15 mouse cellular contexts compared by ENCODE assay signal in genomic region chr8:87713946-87714345, GRCm38 (mm10).
DNase-seq lines count a peak whose midpoint lies in the region; ATAC-seq and TF ChIP-seq lines count a peak whose summit lies in the region.
"Had no signal": no experiment of that assay in that cellular context is flagged by ENCODE, and none has a peak within 500 bp of the region (broad histone marks: within the 10 kb centered on the region; RNA-seq: fewer than 3 reads in every experiment).

No protein-coding gene starts in this region.

- H3K27ac ChIP-seq in heart, embryonic 11.5 days (ENCODE audit: low read depth, low read length), result no peak overlapping the region
- H3K27ac ChIP-seq in midbrain, postnatal 0 days (ENCODE audit: low read depth, low read length), result no peak overlapping the region
- no peak overlapping the region for H3K27ac ChIP-seq in midbrain, embryonic 11.5 days (ENCODE audit: low read depth, low read length)
- H3K27ac ChIP-seq: embryonic facial prominence, embryonic 12.5 days had no signal

- no peak for ATAC-seq in heart, embryonic 11.5 days (replicated peaks; ENCODE audit: insufficient number of reproducible peaks, low FRiP score, low TSS enrichment)
- no peak for ATAC-seq in midbrain, postnatal 0 days (ENCODE audit: low FRiP score)
- no peak for ATAC-seq in midbrain, embryonic 11.5 days (ENCODE audit: low FRiP score)
- ATAC-seq: forebrain, postnatal 0 days; intestine, embryonic 16.5 days had no signal

- no peak overlapping the region for H3K4me3 ChIP-seq in heart, embryonic 11.5 days (ENCODE audit: low read depth, low read length)
- H3K4me3 ChIP-seq in midbrain, postnatal 0 days (ENCODE audit: low read depth, low read length), result no peak overlapping the region
- no peak overlapping the region for H3K4me3 ChIP-seq in midbrain, embryonic 11.5 days (ENCODE audit: low read depth, low read length)
- H3K4me3 ChIP-seq: embryonic facial prominence, embryonic 12.5 days had no signal

- no peak for TF ChIP-seq CTCF in midbrain, postnatal 0 days (IDR thresholded peaks at IDR 0.05)

- H3K27me3 ChIP-seq in heart, embryonic 11.5 days (ENCODE audit: control insufficient read depth, insufficient read depth, low read length), result no peaks in the 10 kb centered on the region
- no peaks in the 10 kb centered on the region for H3K27me3 ChIP-seq in midbrain, postnatal 0 days (ENCODE audit: insufficient read depth, low read length)
- no peaks in the 10 kb centered on the region for H3K27me3 ChIP-seq in midbrain, embryonic 11.5 days (ENCODE audit: control insufficient read depth, insufficient read depth, low read length)
- H3K27me3 ChIP-seq: embryonic facial prominence, embryonic 12.5 days had no signal

- no peaks in the 10 kb centered on the region for H3K9me3 ChIP-seq in heart, embryonic 11.5 days (replicated peaks; ENCODE audit: control insufficient read depth, low read length)
- H3K9me3 ChIP-seq in midbrain, postnatal 0 days (ENCODE audit: low read length), result no peaks in the 10 kb centered on the region
- H3K9me3 ChIP-seq in midbrain, embryonic 11.5 days (ENCODE audit: control insufficient read depth, low read length), result no peaks in the 10 kb centered on the region
- H3K9me3 ChIP-seq: embryonic facial prominence, embryonic 12.5 days had no signal

- H3K9ac ChIP-seq in heart, embryonic 11.5 days (ENCODE audit: low read depth, low read length), result no peak overlapping the region
- no peak overlapping the region for H3K9ac ChIP-seq in midbrain, postnatal 0 days (replicated peaks; ENCODE audit: low read length, poor library complexity, severe bottlenecking)
- no peak overlapping the region for H3K9ac ChIP-seq in midbrain, embryonic 11.5 days (ENCODE audit: low read length)
- H3K9ac ChIP-seq: embryonic facial prominence, embryonic 12.5 days; forebrain, postnatal 0 days had no signal

- 77% methylated on average over 3 of the region's 3 CpGs for whole genome bisulfite sequencing in heart, embryonic 11.5 days (ENCODE audit: insufficient replicate concordance)
- WGBS in midbrain, postnatal 0 days, result 42% methylated on average over 2 of the region's 3 CpGs
- 90% methylated on average over 2 of the region's 3 CpGs for WGBS in midbrain, embryonic 11.5 days

- H3K36me3 ChIP-seq in heart, embryonic 11.5 days (ENCODE audit: control insufficient read depth, insufficient read depth, low read length), result no peaks in the 10 kb centered on the region
- H3K36me3 ChIP-seq in midbrain, postnatal 0 days (ENCODE audit: insufficient read depth, low read length), result no peaks in the 10 kb centered on the region
- no peaks in the 10 kb centered on the region for H3K36me3 ChIP-seq in midbrain, embryonic 11.5 days (ENCODE audit: control insufficient read depth, insufficient read depth, low read length)
- H3K36me3 ChIP-seq: embryonic facial prominence, embryonic 12.5 days had no signal

- H3K4me2 ChIP-seq in heart, embryonic 11.5 days, result no peak overlapping the region
- H3K4me2 ChIP-seq in midbrain, postnatal 0 days (ENCODE audit: low read depth, low read length, poor library complexity, severe bottlenecking), result no peak overlapping the region
- no peak overlapping the region for H3K4me2 ChIP-seq in midbrain, embryonic 11.5 days
- H3K4me2 ChIP-seq: embryonic facial prominence, embryonic 12.5 days had no signal

- H3K4me1 ChIP-seq in heart, embryonic 11.5 days (ENCODE audit: control insufficient read depth, insufficient read depth, low read length), result 0 out of 2 replicates have a peak, but pooled peaks cover 5% of the 10 kb centered on the region
- H3K4me1 ChIP-seq in midbrain, postnatal 0 days (ENCODE audit: insufficient read depth, low read length), result peaks cover 15% of the 10 kb centered on the region; the same call in 1 of the 2 replicates
- peaks cover 31% of the 10 kb centered on the region for H3K4me1 ChIP-seq in midbrain, embryonic 11.5 days (ENCODE audit: control insufficient read depth, insufficient read depth, low read length)

- peak; percentile 56 to 71 for DNase-seq in cerebellum, postnatal 10 days
- no peak for DNase-seq in cerebellum, adult 8-10 months
- peak; percentile 18 for DNase-seq in heart, postnatal 4 days
- DNase-seq in lung, postnatal 10 days, result peak; percentile 38
- no peak for DNase-seq in lung, postnatal 25 days (ENCODE audit: low spot score)
- DNase-seq in midbrain, postnatal 0 days (ENCODE audit: low spot score), result peak; percentile 44
- DNase-seq in midbrain, embryonic 11.5 days (ENCODE audit: low spot score, missing footprints), result no peak
- DNase-seq: adrenal gland, postnatal 10 days; cerebellum, adult 11-12 months; forebrain, postnatal 0 days; gastrocnemius, postnatal 25 days; heart, adult 11 months had no signal

Comparison
In these comparisons a context has a peak if more than half of its experiments do, and no peak if none do; other contexts are left out.
1. DNase-seq: peak in cerebellum, postnatal 10 days (2 of 2), heart, postnatal 4 days (single experiment), lung, postnatal 10 days (single experiment) and midbrain, postnatal 0 days (single experiment); none in cerebellum, adult 8-10 months (single experiment), lung, postnatal 25 days (single experiment) and midbrain, embryonic 11.5 days (single experiment).